ENCODE assay signal across 13 mouse cellular contexts in genomic region chr1:73307194-73307593, GRCm38 (mm10).
A peak's percentile ranks its signal among the peaks of the same experiment; 100 is the strongest.
DNase-seq lines count a peak whose midpoint lies in the region; ATAC-seq and TF ChIP-seq lines count a peak whose summit lies in the region.
"Had no signal": no experiment of that assay in that cellular context is flagged by ENCODE, and none has a peak within 500 bp of the region (broad histone marks: within the 10 kb centered on the region; RNA-seq: fewer than 3 reads in every experiment).

No protein-coding gene starts in this region.

- no peak overlapping the region for H3K4me2 ChIP-seq in kidney, postnatal 0 days (ENCODE audit: low read length)
- H3K4me2 ChIP-seq in embryonic facial prominence, embryonic 13.5 days: no peak overlapping the region
- H3K4me2 ChIP-seq: intestine, embryonic 15.5 days; midbrain, embryonic 13.5 days had no signal

- ATAC-seq in kidney, postnatal 0 days (replicated peaks; ENCODE audit: low FRiP score, low read depth): no peak
- peak; percentile 69; the same call in 1 of the 2 replicates for ATAC-seq in embryonic facial prominence, embryonic 13.5 days (ENCODE audit: insufficient number of reproducible peaks, insufficient read depth, low FRiP score, low TSS enrichment, low read depth)
- ATAC-seq: intestine, embryonic 15.5 days; midbrain, embryonic 13.5 days had no signal

- H3K27ac ChIP-seq in kidney, postnatal 0 days: no peak overlapping the region
- H3K27ac ChIP-seq in embryonic facial prominence, embryonic 13.5 days: peak overlapping the region; percentile 72
- no peak overlapping the region for H3K27ac ChIP-seq in cerebellum, adult 2 months (ENCODE audit: insufficient read depth, low read length)
- H3K27ac ChIP-seq: intestine, embryonic 15.5 days; layer of hippocampus, adult 2 months; liver, embryonic 14.5 days; midbrain, embryonic 13.5 days had no signal

- no peak for TF ChIP-seq CTCF in kidney, postnatal 0 days (IDR thresholded peaks at IDR 0.05; ENCODE audit: low read depth)
- TF ChIP-seq CTCF in cerebellum, adult 2 months (IDR thresholded peaks at IDR 0.05; ENCODE audit: borderline replicate concordance, insufficient read depth, low read depth, low read length): no peak

- H3K27me3 ChIP-seq in kidney, postnatal 0 days (ENCODE audit: insufficient read depth, low read length): no peaks in the 10 kb centered on the region
- no peaks in the 10 kb centered on the region for H3K27me3 ChIP-seq in embryonic facial prominence, embryonic 13.5 days
- H3K27me3 ChIP-seq in cerebellum, adult 2 months (ENCODE audit: control insufficient read depth, insufficient read depth, low read length): no peaks in the 10 kb centered on the region
- H3K27me3 ChIP-seq: intestine, embryonic 15.5 days; midbrain, embryonic 13.5 days had no signal

- H3K9ac ChIP-seq in kidney, postnatal 0 days (ENCODE audit: low read depth, low read length): no peak overlapping the region
- no peak overlapping the region for H3K9ac ChIP-seq in embryonic facial prominence, embryonic 13.5 days
- H3K9ac ChIP-seq: intestine, embryonic 15.5 days; liver, embryonic 14.5 days; midbrain, embryonic 13.5 days had no signal

- H3K9me3 ChIP-seq in kidney, postnatal 0 days (replicated peaks; ENCODE audit: low read length): no peaks in the 10 kb centered on the region
- no peaks in the 10 kb centered on the region for H3K9me3 ChIP-seq in embryonic facial prominence, embryonic 13.5 days
- H3K9me3 ChIP-seq: intestine, embryonic 15.5 days; midbrain, embryonic 13.5 days had no signal

- H3K36me3 ChIP-seq in kidney, postnatal 0 days (ENCODE audit: insufficient read depth, low read length): no peaks in the 10 kb centered on the region
- H3K36me3 ChIP-seq in embryonic facial prominence, embryonic 13.5 days: no peaks in the 10 kb centered on the region
- H3K36me3 ChIP-seq: intestine, embryonic 15.5 days; midbrain, embryonic 13.5 days had no signal

- DNase-seq in kidney, postnatal 0 days (ENCODE audit: low spot score): peak; percentile 84
- DNase-seq in kidney, postnatal 25 days: no peak
- peak; percentile 59 for DNase-seq in embryo, embryonic 11 days
- peak; percentile 31 for DNase-seq in mesoderm, embryonic 11.5 days (ENCODE audit: low read depth, low spot score)
- DNase-seq in cerebellum, adult 2 months: no peak
- DNase-seq in spleen, postnatal 10 days (ENCODE audit: low spot score in 2 of 2): no peak
- DNase-seq: cerebellum, adult 11 months; heart, postnatal 14 days had no signal

- H3K4me1 ChIP-seq in kidney, postnatal 0 days (replicated peaks; ENCODE audit: insufficient read depth, low read length): 0 out of 2 replicates have a peak, but pooled peaks cover 4% of the 10 kb centered on the region
- peaks cover 12% of the 10 kb centered on the region for H3K4me1 ChIP-seq in embryonic facial prominence, embryonic 13.5 days
- no peaks in the 10 kb centered on the region for H3K4me1 ChIP-seq in cerebellum, adult 2 months (ENCODE audit: control insufficient read depth, insufficient read depth, low read length)
- H3K4me1 ChIP-seq: midbrain, embryonic 13.5 days had no signal

- no peak for TF ChIP-seq POLR2A in cerebellum, adult 2 months (IDR thresholded peaks at IDR 0.05; ENCODE audit: borderline replicate concordance, insufficient read depth, low read length)

- no peak overlapping the region for H3K4me3 ChIP-seq in kidney, postnatal 0 days (replicated peaks; ENCODE audit: low read depth, low read length)
- H3K4me3 ChIP-seq in embryonic facial prominence, embryonic 13.5 days: no peak overlapping the region
- no peak overlapping the region for H3K4me3 ChIP-seq in cerebellum, adult 2 months (replicated peaks; ENCODE audit: insufficient read depth, low read depth, low read length)
- H3K4me3 ChIP-seq: intestine, embryonic 15.5 days; layer of hippocampus, adult 2 months; midbrain, embryonic 13.5 days had no signal

- WGBS in kidney, postnatal 0 days: 13% methylated on average over 3 of the region's 3 CpGs
- WGBS in embryonic facial prominence, embryonic 13.5 days: 10% methylated on average over 3 of the region's 3 CpGs
- 46% methylated on average over 3 of the region's 3 CpGs for WGBS in cerebellum, adult 2 months

Comparison
In these comparisons a context has a peak if more than half of its experiments do, and no peak if none do; other contexts are left out.
1. DNase-seq: peak in kidney, postnatal 0 days (single experiment), embryo, embryonic 11 days (single experiment) and mesoderm, embryonic 11.5 days (single experiment); none in kidney, postnatal 25 days (0 of 2), cerebellum, adult 2 months (0 of 2) and spleen, postnatal 10 days (0 of 2).